Mouse (Mus musculus) urinary bladder, postnatal 14 days (tissue): ENCODE measurements at regions not wholly inside any gene's neighbourhood (a gene's known extent, or its start where the extent isn't known, plus 50 kb on each side); places are given as distances from the start of the nearest gene placed in this dataset.

Experiments
- DNase-seq: peaks from one replicate; pipeline ENCODE4 v3.0.0; 2021; ENCODE audit warnings: low spot score

DNA sequence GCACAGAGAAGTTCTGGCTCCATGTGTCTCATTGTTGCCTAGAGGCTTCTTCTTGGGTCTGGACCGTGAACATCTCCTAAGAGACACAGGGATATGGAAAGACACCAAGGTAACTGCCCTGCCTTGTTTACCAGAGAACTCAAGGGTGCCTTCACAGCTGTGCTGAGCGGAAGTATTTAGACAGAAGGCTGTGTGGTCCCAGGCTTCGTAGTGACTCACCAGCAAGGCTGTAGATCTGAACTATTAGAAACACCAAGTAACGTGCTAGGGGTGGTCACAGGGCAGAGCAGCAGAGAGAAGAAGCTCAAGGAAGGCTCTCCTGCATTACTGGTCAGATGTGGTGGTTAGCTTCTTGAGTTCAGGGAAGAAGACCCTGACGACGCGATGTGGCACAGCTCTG, 51.6 kb upstream of the Lpp start:
- no peak for DNase-seq

DNA sequence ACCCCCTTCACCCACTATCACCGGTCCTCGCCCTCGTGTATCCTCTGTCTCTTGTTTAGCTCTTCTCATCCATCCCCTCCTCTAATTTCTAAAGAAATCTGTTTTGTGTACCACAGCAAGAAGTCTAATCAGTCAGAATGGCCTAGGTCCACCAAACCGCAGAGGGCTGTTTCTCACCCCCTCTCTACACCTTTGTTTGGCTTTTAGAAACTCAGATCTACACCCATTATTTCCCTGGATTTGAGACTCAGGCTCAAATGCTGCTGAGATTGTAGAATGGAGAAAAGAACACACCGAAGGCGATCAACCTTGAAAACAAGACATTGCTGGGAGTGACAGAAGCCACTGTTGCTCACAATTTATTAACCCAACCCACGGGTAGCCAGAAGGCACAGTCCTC, 52.7 kb upstream of the Lpp start:
- no peak for DNase-seq

DNA sequence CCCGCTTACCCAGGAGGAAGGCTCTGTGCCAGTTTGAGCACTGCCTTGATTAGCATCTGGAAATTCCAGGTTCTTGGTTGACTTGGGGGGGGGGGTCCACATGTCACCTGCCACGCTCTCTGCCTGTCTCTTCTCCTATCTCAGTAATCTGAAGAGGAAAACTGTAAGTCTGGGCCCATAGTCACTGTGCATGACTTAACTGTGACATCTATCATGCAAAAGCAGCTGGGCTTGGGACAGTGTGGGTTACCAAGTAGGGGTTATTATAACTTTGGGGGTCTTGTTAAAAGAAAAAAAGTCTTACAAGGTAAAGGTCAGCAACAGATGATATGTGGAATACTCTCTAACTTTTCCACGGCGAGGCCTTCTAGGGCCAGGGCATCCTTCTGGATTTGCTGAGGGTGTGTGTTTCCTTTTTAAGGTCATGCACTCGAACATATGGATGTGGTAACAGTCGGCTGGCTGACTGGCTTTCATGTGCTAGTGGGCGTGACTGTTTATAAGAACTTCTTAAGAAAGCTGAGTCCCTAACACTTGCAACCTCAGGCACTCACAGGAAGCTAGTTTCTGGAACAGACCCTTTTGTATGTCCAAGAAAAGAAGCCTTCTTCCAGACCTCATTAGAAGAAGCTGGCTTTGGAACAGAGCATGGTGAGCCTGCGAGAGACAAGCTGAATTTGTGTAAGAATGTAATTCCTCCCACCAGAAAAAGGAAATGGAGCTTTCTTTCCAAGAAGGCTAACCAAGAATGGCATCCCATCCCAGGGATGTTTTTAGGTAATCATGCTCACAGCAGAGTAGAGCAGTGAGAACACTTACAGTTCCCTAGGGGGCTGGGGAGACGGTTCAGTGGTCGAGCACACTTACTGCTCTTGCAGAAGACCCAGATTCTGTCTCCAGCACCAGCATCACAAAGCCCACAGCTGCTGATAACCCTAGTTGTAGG, 53.7 kb upstream of the Lpp start:
- no peak for DNase-seq

DNA sequence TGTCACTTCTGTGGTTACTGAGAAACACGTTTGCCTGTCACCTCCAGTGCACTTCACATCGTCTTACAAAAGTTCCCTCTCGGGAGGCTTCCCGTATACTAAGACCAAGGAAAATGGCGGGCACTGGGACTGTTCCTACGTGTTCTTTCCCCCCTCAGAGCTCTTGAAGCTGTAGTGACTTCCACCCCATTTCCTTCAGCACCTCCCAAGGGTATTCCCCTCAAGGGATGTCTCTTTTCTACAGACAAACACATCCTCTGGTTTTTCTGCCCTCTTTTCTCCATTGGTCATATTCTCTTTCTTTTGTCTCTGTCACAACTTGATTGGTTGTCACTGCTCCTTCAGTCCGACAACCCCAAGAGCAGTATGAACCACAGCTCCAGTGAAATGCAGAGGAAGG, 54.9 kb upstream of the Lpp start:
- DNase-seq: no peak

DNA sequence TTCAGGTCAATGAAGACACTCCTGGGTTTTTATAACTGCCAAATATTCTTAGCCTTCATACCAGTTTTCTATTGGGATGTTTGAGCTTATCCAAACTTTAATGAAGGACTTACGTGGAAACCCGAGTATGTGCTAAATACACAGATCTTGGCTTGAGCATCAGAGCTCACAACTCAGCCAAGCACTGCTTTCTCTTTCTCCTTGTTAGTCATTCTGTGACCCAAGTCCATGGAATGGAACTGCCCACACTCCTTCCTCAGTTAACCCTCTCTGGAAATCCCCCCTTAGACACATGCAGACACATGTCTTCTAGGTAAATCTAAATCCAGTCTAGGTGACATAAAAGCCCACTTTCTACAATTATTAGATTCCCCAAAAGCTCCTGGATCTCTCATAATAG, 58.9 kb upstream of the Lpp start:
- no peak for DNase-seq

DNA sequence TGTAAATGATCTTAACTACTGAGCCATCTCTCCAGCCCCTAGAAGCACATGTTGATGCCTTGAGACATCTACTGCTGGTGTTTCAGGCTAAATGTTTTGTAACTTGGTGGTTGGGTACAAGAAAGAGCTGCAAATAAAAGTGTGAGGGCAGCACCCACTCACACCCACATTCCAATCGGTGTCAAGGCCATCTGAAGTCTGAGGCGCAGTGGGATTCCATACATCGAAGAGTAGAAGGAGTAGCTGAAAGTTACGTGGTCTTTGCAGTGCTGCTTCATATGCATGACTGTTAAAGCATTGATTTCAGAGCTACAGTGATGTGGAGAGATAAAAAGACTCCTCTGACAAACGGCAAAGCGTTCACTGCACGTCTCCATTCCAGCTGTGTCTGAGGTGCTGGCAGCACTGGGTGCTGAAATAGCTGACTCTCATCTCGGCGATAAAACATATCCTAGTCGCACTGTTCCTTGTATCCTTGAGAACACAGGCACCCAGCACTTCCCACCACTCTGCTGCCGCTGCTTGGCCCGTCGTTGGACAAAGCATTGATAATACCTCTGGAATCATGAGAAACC, 61.8 kb upstream of the Lpp start:
- no peak for DNase-seq

DNA sequence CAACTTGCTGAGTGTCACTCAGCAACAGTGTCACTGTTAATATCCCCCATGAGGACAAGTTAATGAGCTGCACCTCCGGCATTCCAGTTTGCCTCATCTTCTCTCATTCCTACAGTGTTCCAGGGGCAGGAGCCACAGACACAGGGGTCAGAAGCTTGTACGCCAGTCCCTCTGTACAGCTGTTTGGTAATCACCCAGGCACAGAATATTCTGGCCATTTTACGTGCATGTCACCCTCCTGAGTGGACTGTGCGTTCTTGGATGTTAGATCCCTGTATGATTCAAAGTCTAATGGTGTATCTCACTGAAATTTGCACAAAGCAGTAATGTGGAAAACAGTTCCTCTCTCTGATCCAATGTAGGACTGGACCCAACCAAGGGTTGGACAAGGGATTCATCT, 66.7 kb upstream of the Lpp start:
- no peak for DNase-seq

DNA sequence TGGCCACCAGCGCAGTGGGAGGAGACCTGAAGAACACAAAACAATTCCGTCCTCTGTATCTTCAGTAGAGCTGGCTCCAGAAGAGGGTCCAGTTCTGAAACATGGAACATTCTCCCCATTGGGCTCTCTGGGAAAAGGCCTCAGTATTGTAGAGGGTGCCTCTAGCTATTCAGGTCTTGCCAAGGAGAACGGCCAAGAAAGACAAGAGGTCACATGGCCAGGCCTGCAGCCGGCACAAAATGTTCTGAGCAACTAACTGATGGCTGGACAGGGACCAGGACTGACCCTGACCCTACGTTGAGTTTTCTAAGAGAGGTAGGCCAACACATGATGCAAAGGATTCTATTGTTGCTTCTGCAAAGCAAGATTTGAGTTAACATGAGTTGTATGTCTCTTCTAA, 67.3 kb upstream of the Lpp start:
- DNase-seq: no peak

DNA sequence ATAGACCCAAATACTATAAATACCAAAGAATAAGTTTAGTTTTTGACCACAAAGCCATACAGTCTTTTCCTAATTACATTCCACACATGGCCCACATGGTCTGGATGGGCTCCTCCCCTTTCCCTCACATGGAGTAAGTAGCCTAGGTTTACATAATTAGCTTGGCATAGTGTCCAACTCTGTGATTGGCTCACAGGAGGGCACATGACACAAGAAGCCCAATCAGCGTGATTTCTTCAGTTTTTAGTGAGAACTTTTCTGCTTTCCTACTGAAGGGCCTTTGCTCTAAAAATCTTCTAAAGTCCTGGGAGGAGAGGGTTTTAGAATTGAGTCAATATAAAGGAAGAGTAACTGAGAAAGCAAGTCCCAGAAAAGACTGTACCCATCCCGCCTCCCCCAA, 68.4 kb upstream of the Lpp start:
- DNase-seq: no peak

DNA sequence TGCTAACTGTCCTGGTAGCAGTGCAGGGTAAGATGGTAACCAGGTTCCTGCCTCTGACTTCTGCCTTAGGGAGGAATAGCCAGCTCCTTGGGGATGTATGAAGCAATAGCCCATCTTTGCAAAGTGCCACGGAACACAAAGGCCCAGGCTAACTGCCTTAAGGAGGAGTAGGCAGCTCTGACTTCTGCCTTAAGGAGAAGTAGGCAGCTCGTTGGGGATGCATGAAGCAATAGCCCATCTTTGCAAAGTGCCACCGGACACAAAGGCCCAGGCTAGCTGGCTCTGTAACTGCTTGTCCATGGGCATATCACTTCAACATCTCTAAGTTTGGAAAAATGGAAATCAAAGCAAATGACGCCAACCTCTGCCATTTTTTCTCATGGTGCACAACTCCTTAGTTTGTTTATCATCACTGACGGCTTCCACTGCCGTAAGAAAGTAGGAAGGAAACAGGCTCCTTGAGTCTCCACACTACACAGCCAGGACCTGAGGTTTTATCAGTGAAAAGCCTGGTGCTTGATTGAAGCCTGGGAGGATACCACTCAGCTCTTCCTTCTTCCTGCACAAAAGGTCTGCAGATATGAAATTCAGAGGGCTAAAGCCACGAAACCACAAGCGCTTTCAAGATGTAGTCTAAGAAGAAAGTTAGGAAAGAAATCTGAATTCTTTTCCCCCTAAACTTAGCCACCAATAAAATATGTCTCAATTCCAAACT, 74.4 kb upstream of the Lpp start:
- no peak for DNase-seq

DNA sequence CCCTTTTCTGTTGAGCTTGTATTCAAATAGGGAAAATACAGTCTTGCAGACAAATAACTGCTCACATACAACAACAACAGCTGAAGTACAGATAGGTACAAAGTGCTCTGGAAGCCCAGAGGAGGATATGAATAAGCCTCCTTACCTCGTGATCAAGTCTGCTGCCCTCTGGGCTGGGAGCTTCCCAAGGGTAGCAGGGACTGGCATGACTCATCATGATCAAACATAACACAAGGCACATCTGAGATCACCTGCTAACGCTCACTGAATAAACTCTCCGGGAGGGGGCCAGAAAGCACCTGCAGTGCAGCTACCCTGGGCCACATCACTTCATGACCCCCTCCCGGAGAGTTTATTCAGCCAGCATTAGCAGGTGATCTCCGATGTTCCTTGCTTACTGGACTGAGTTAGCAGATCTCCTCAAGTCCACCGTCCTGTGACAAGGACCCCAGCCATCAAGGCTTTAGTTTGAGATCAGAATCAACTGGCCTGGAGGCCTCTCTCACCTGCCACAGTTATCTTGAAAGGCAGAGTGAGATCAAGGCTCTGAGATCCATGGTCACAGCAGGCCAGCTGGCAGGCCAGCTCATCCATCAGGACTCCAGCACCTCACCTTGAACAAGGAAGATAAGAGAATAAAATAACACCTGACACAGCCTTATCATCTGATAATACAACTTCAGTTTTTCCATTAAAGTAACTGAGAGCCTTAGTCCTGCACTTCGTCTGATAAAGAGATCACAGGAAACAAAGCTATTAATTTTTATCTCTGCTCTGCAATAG, 79.6 kb upstream of the Lpp start:
- peak; percentile 38 for DNase-seq

DNA sequence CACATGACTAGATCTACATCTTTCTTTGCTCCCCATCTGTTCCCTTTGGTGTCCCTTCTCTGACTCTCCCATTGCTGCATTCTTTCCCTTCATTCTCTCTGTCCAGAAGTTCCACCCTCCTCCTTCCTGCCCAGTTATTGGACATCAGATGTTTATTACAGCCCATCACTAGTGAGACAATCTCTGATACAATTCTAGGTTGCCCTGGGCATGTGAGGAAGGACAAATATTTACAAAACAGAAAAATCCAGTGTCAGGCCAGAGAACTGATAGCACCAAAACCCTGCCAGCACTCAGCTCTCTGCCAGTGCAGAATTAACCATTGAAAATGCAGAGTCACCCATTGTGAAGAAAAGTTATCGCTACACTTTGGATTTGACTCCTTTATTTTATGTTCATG, 87.9 kb upstream of the Lpp start:
- DNase-seq: no peak

DNA sequence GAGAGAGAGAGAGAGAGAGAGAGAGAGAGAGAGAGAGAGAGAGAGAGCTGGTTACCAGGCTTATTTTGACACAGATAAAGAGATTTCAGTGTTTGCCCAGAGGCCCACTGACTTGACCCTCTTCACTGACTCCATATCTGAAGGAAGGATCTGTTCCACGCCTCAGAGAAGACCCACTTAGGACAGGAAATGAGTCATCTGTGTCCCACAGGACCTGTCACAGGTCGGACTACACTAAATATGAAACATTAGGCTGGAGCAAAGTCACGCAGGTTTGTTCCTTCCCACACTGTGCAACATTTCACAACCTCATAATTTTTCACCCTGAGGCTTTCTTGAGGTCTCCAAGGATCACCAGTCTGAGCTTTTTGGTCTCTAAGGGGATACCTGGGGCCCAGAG, 96.5 kb upstream of the Lpp start:
- DNase-seq: no peak

DNA sequence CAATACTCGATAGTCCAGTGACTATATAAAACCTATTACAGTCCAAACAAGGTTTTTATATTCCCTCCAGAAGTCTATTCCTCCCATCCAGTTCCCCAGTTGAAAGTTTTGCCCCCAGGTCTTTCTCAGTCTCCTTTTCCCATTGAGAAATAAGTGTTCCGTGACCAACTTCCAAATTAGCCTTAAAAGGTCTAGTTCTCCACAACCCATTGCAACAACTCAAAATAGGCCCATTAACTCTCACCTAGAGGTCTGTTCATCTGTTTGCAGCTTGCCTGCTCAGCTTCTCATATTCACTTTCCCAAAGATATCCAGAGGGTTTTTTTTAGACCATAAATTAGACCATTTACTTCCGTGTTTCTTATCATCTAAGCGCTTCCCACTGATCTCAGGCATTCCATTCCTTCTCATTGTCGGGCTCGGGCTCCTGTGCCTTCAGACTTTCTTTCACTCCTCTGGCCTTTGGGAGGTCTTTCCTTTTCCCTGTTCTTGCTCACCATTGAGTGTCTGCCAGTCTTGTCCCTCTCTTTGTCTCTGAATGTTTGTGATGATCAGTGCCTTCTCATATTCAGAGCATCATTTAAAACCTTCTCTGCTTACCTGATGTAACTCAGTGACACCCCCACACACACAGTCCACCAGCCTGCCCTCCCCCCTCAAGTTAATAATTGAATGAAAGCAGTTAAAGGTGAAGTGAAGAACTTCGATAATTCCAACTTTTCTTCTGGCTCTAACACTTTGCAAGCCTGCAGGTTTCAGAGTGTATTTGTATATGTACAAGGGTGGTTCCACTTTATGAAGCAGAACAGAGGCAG, 97.5 kb upstream of the Lpp start:
- DNase-seq: no peak

DNA sequence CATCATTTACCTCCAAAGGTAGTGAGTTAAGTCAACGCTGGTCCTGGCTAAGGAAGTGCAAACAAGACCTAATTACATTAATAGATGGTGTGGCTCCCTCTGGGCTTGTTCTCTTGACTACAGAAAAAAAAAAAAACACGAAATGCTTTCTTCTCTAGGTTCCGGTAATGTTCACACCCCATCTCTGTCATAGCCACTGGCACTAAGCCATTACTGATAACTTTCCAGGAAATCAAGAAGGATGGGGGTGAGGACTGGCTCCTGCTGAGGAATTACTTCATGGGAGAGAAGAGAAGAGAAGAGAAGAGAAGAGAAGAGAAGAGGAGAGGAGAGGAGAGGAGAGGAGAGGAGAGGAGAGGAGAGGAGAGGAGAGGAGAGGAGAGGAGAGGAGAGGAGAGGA, 109.1 kb upstream of the Lpp start:
- DNase-seq: no peak

DNA sequence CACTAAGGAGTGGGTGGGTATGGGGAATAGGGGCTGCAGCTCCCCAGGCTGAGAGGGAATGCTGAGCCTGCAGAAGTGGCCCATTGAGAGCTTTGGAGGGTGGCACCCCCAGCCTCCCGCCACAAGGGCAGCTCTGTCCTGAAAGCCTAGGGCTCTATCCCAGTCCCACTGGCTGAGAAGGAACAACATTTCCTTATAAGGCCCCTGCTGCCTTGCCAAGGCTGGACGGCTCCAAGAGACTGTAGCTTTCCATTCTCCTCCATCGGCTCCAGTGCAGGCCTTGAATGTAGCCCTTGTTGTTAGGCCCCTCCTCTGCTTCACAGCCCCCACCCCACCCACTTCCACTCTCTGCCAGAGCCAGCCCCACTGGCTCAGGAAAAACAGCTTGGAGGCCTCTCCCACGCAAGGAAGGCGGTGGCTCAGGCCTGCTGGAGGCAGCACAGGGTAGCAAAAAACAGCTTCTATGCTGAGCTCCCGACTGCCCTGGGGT, 111.1 kb upstream of the Lpp start:
- peak; percentile 83 for DNase-seq

DNA sequence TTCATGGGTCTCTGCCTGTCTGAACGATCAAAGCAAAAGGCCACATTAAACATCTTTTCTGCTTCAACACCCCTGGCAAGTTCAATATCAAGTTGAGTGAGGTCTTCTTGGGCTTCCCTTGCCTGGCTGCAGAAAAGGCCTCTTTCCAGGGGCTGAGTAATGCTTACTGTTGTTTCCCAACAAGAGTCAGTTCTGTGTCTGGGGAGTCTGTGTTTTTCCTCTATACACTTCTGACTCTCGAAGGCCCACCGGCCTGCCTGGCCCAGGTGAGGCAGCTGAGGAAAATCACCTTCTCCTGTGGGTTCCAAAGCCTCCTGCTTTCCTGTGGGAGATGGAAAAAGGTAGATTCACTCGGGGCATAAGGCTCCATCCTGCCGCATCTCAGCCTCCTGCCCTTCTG, 111.7 kb upstream of the Lpp start:
- DNase-seq: peak; percentile 8

DNA sequence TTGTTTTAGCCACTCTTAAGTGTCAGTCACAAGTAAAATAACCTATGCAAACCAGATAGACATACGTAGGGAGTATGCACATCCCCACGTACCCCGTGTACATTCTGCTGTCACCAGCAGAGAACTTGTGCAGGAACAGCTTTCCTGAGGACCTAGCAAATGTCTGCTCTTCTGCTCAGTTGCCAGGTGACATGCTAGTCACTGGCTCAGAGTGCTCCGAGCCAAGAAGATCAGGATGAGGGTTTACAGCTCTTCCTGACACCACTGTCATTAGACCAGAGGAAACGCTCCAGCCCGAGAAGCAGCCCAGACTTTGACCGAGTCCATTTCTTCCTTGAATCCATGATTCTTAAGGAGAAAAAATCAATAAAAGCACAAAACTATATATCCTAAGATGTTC, 115.5 kb upstream of the Lpp start:
- no peak for DNase-seq

DNA sequence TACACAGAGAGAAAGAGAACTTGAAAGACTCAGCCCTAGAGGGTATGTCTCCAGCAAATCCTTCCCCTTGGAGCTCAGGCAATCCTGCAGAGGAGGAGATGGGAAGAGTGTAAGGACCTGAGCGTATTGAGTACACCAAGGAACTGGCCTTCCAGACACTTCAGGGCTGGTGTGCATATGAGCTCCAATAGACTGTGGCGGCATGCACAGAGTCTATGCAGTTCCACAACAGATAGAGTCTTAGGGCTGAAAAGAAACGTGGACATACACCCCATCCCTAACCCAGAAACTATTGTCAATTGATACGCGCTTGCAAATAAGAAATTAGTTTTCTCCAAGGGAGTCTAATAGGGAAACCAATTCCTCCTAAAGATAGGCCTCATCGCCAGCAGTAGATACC, 130.6 kb upstream of the Lpp start:
- DNase-seq: no peak

DNA sequence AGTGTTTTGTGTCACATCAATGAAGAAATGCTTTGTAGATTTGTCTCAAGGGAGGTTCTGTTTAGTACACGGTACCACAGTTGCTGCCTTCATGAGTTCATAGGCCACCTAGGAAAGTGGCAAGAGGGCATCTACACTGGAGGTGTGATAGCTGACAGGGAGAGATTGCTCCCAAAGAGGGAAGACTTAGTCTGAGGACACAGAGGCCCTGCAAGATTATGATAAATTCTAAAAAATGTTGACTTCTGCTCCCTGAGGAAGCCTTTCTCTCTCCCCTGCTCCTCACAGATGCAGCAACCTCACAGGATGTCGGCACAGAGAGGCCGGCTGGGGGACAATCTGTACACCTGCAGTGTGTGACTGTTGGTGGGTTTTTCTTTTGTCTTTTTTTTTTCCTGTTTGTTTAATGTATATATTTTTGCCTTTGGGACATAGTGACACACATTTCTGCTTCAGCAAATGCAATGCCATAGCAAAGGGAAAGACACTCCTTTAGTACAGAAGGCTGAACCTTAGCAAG, 133.5 kb upstream of the Lpp start:
- DNase-seq: no peak

DNA sequence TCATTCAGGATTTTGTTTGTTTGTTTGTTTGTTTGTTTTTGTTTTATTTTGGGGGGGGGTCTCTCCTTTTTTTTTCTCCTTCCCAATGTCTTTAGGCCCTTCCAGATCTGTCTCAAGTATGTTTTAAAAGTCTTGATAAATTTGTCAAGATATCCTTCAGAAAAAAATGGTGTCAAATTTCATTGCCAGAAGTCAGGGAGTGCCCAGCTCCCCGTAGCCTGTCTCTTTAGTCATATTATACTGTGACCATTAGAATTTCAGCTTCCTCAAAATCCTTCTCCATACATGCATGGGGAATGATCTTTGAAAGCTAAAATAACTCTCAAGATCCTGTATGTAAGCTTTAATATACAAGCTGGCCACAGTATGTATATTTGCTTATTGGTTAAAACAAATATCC, 134.3 kb upstream of the Lpp start:
- no peak for DNase-seq
